8 mouse cellular contexts compared by ENCODE assay signal in genomic region chr2:39004372-39004771, GRCm38 (mm10). TPM values are rescaled to one million over a fixed set of nuclear protein-coding genes. Genes with fewer than 3 reads are reported as not detected.
DNase-seq lines count a peak whose midpoint lies in the region; ATAC-seq and TF ChIP-seq lines count a peak whose summit lies in the region.

No protein-coding gene starts in this region.

- ATAC-seq in heart, embryonic 11.5 days (replicated peaks; ENCODE audit: insufficient number of reproducible peaks, low FRiP score, low TSS enrichment) = no peak
- ATAC-seq in embryonic facial prominence, embryonic 15.5 days (ENCODE audit: insufficient number of reproducible peaks, low FRiP score, low TSS enrichment, low read depth) = no peak
- no peak for ATAC-seq in kidney, embryonic 15.5 days (replicated peaks; ENCODE audit: low FRiP score)
- ATAC-seq in midbrain, embryonic 14.5 days (ENCODE audit: low FRiP score, low TSS enrichment) = 0 out of 2 replicates have a peak, but pooled peaks have one; percentile 0

- peaks cover 31% of the 10 kb centered on the region for H3K4me1 ChIP-seq in heart, embryonic 11.5 days (ENCODE audit: control insufficient read depth, insufficient read depth, low read length)
- peaks cover 4 to 19% of the 10 kb centered on the region in 2 experiments; a peak in 3 of 4 replicates for H3K4me1 ChIP-seq in ES-E14 (ENCODE audit: control insufficient read depth in 2 of 2, insufficient read depth in 2 of 2, low read length in 2 of 2, poor library complexity in 1 of 2)
- peaks cover 44% of the 10 kb centered on the region for H3K4me1 ChIP-seq in embryonic facial prominence, embryonic 15.5 days
- H3K4me1 ChIP-seq in kidney, embryonic 15.5 days = peaks cover 55% of the 10 kb centered on the region
- H3K4me1 ChIP-seq in midbrain, embryonic 14.5 days (ENCODE audit: control insufficient read depth, insufficient read depth, low read length) = peaks cover 36% of the 10 kb centered on the region

- H3K9ac ChIP-seq in heart, embryonic 11.5 days (ENCODE audit: low read depth, low read length) = peak overlapping the region; percentile 93
- H3K9ac ChIP-seq in ES-E14 (ENCODE audit: insufficient read depth, low read depth, low read length, poor library complexity, severe bottlenecking) = peak overlapping the region; percentile 93
- H3K9ac ChIP-seq in embryonic facial prominence, embryonic 15.5 days = peak overlapping the region; percentile 89
- peak overlapping the region; percentile 92 for H3K9ac ChIP-seq in kidney, embryonic 15.5 days
- H3K9ac ChIP-seq in midbrain, embryonic 14.5 days (replicated peaks; ENCODE audit: low read length) = peak overlapping the region; percentile 88

- intact Hi-C loops in heart, postnatal 36 days (cut with DNase I) = loop anchor here (10.0 kb wide), 2 partner anchors 360 to 720 kb away; partner anchors contain the start of genes Dennd1a and Psmb7

- in situ Hi-C loops in ES-E14 (cut with MboI; ENCODE audit: low sequenced_read_pairs in 2 of 2, unreplicated experiment in 2 of 2) = no loop called here

- H3K27me3 ChIP-seq in heart, embryonic 11.5 days (ENCODE audit: control insufficient read depth, insufficient read depth, low read length) = no peaks in the 10 kb centered on the region
- H3K27me3 ChIP-seq in embryonic facial prominence, embryonic 15.5 days = no peaks in the 10 kb centered on the region
- no peaks in the 10 kb centered on the region for H3K27me3 ChIP-seq in kidney, embryonic 15.5 days
- H3K27me3 ChIP-seq in midbrain, embryonic 14.5 days (ENCODE audit: control insufficient read depth, insufficient read depth, low read length) = no peaks in the 10 kb centered on the region

- H3K36me3 ChIP-seq in heart, embryonic 11.5 days (ENCODE audit: control insufficient read depth, insufficient read depth, low read length) = peaks cover 24% of the 10 kb centered on the region
- peaks cover 47% of the 10 kb centered on the region for H3K36me3 ChIP-seq in ES-E14 (ENCODE audit: control insufficient read depth, insufficient read depth, low read length, poor library complexity, severe bottlenecking)
- H3K36me3 ChIP-seq in embryonic facial prominence, embryonic 15.5 days = peaks cover 38% of the 10 kb centered on the region
- peaks cover 44% of the 10 kb centered on the region for H3K36me3 ChIP-seq in kidney, embryonic 15.5 days
- H3K36me3 ChIP-seq in midbrain, embryonic 14.5 days (ENCODE audit: control insufficient read depth, insufficient read depth, low read length) = peaks cover 43% of the 10 kb centered on the region

- DNase-seq in heart, postnatal 36 days = no peak
- no peak for DNase-seq in ES-E14 (ENCODE audit: low read depth, low spot score)
- DNase-seq in midbrain, embryonic 14.5 days = peak; percentile 49
- no peak for DNase-seq in frontal cortex, postnatal 25 days (ENCODE audit: low spot score in 2 of 2)
- no peak for DNase-seq in testis, postnatal 14 days (ENCODE audit: low spot score)

- peak overlapping the region; percentile 89 for H3K27ac ChIP-seq in heart, embryonic 11.5 days (ENCODE audit: low read depth, low read length)
- peak overlapping the region; percentile 89 for H3K27ac ChIP-seq in ES-E14 (ENCODE audit: insufficient read depth, low read depth, low read length, poor library complexity, severe bottlenecking)
- peak overlapping the region; percentile 92 for H3K27ac ChIP-seq in embryonic facial prominence, embryonic 15.5 days (replicated peaks)
- peak overlapping the region; percentile 93 for H3K27ac ChIP-seq in kidney, embryonic 15.5 days
- H3K27ac ChIP-seq in midbrain, embryonic 14.5 days (replicated peaks; ENCODE audit: low read depth, low read length) = peak overlapping the region; percentile 87

- H3K4me2 ChIP-seq in heart, embryonic 11.5 days = peak overlapping the region; percentile 97
- peak overlapping the region; percentile 71 for H3K4me2 ChIP-seq in embryonic facial prominence, embryonic 15.5 days (replicated peaks)
- H3K4me2 ChIP-seq in kidney, embryonic 15.5 days = peak overlapping the region; percentile 79
- H3K4me2 ChIP-seq in midbrain, embryonic 14.5 days (ENCODE audit: low read length) = peak overlapping the region; percentile 94

- under 1% methylated on average over 11 of the region's 11 CpGs for WGBS in heart, embryonic 11.5 days (ENCODE audit: insufficient replicate concordance)
- WGBS in embryonic facial prominence, embryonic 15.5 days = under 1% methylated on average over 11 of the region's 11 CpGs
- WGBS in kidney, embryonic 15.5 days = under 1% methylated on average over 11 of the region's 11 CpGs
- 0% methylated on average over 11 of the region's 11 CpGs for WGBS in midbrain, embryonic 14.5 days

- peak overlapping the region; percentile 84 for H3K4me3 ChIP-seq in heart, embryonic 11.5 days (ENCODE audit: low read depth, low read length)
- peak overlapping the region; percentile 85 to 92 for H3K4me3 ChIP-seq in ES-E14 (ENCODE audit: insufficient read depth in 1 of 2, low read depth in 1 of 2, low read length in 2 of 2, poor library complexity in 1 of 2, severe bottlenecking in 1 of 2)
- H3K4me3 ChIP-seq in embryonic facial prominence, embryonic 15.5 days (replicated peaks) = peak overlapping the region; percentile 83
- H3K4me3 ChIP-seq in kidney, embryonic 15.5 days (replicated peaks) = peak overlapping the region; percentile 79
- H3K4me3 ChIP-seq in midbrain, embryonic 14.5 days (replicated peaks; ENCODE audit: low read depth, low read length) = peak overlapping the region; percentile 58

- no peaks in the 10 kb centered on the region for H3K9me3 ChIP-seq in heart, embryonic 11.5 days (replicated peaks; ENCODE audit: control insufficient read depth, low read length)
- no peaks in the 10 kb centered on the region for H3K9me3 ChIP-seq in ES-E14 (ENCODE audit: control insufficient read depth, insufficient read depth, low read depth, low read length)
- no peaks in the 10 kb centered on the region for H3K9me3 ChIP-seq in embryonic facial prominence, embryonic 15.5 days (replicated peaks)
- no peaks in the 10 kb centered on the region for H3K9me3 ChIP-seq in kidney, embryonic 15.5 days (replicated peaks)
- no peaks in the 10 kb centered on the region for H3K9me3 ChIP-seq in midbrain, embryonic 14.5 days (ENCODE audit: control insufficient read depth, low read length)

TF ChIP-seq in ES-E14, 5 proteins besides CTCF, POLR2A, EP300 and RAD21:
- TF ChIP-seq ZC3H11A (IDR thresholded peaks at IDR 0.05; ENCODE audit: borderline replicate concordance, low read depth, low read length) = no peak
- TF ChIP-seq CHD2 (IDR thresholded peaks at IDR 0.05; ENCODE audit: low read depth, low read length) = no peak
- no peak for TF ChIP-seq HCFC1 (IDR thresholded peaks at IDR 0.05; ENCODE audit: borderline replicate concordance, insufficient read depth, low read length)
- no peak for TF ChIP-seq ZNF384 (IDR thresholded peaks at IDR 0.05; ENCODE audit: low read depth, low read length)
- no peak for TF ChIP-seq MAFK (IDR thresholded peaks at IDR 0.05; ENCODE audit: insufficient read depth, low read depth, low read length)

RNA-seq across cellular contexts. Expression of gene Arpc5l, which starts 0.8 kb away (rescaled TPM):
- 82.9 and 97.0 TPM in 2 replicates for polyA plus RNA-seq in heart, embryonic 11.5 days (2014; fragmentation: Nextera tagmentation; extraction: Ambion mirVana)
- 10 to 100 TPM; 90.1 to 99.9 TPM for total RNA-seq in heart, postnatal 36 days (2021)
- 42.0 and 58.4 TPM in 2 replicates for total RNA-seq in ES-E14 (2012; rRNA removed)
- polyA plus RNA-seq in embryonic facial prominence, embryonic 15.5 days (2015; fragmentation: Nextera tagmentation; extraction: Ambion mirVana) = 133 and 135 TPM in 2 replicates
- polyA plus RNA-seq in kidney, embryonic 15.5 days (2015; fragmentation: Nextera tagmentation; extraction: Ambion mirVana) = 131 and 132 TPM in 2 replicates
- polyA plus RNA-seq in midbrain, embryonic 14.5 days (2014; fragmentation: Nextera tagmentation; extraction: Ambion mirVana) = 141 and 144 TPM in 2 replicates

RNA-seq across cellular contexts. Expression of gene Rpl35, which starts 1.1 kb away (rescaled TPM):
- 768 and 887 TPM in 2 replicates for polyA plus RNA-seq in heart, embryonic 11.5 days (2014; fragmentation: Nextera tagmentation; extraction: Ambion mirVana)
- 100 to 1,000 TPM; 321 to 338 TPM for total RNA-seq in heart, postnatal 36 days (2021)
- 1,385 and 1,524 TPM in 2 replicates for total RNA-seq in ES-E14 (2012; rRNA removed)
- polyA plus RNA-seq in embryonic facial prominence, embryonic 15.5 days (2015; fragmentation: Nextera tagmentation; extraction: Ambion mirVana) = 941 and 1,047 TPM in 2 replicates
- polyA plus RNA-seq in kidney, embryonic 15.5 days (2015; fragmentation: Nextera tagmentation; extraction: Ambion mirVana) = 1,044 and 1,085 TPM in 2 replicates
- polyA plus RNA-seq in midbrain, embryonic 14.5 days (2014; fragmentation: Nextera tagmentation; extraction: Ambion mirVana) = 635 and 731 TPM in 2 replicates

RNA-seq across cellular contexts. Expression of gene Wdr38, which starts 7.1 kb away (rescaled TPM):
- polyA plus RNA-seq in heart, embryonic 11.5 days (2014; fragmentation: Nextera tagmentation; extraction: Ambion mirVana) = 0.65 and 1.3 TPM in 2 replicates
- under 1 TPM in 1 of 2 experiments, not detected in 1; 0.14 TPM for total RNA-seq in heart, postnatal 36 days (2021)
- 1.7 and 2.6 TPM in 2 replicates for total RNA-seq in ES-E14 (2012; rRNA removed)
- 2.2 and 4.2 TPM in 2 replicates for polyA plus RNA-seq in embryonic facial prominence, embryonic 15.5 days (2015; fragmentation: Nextera tagmentation; extraction: Ambion mirVana)
- 1.9 and 2.1 TPM in 2 replicates for polyA plus RNA-seq in kidney, embryonic 15.5 days (2015; fragmentation: Nextera tagmentation; extraction: Ambion mirVana)
- 1.4 and 1.5 TPM in 2 replicates for polyA plus RNA-seq in midbrain, embryonic 14.5 days (2014; fragmentation: Nextera tagmentation; extraction: Ambion mirVana)
